Mouse (Mus musculus) liver, embryonic 16.5 days (tissue): ENCODE data around the gene Tnks1bp1. TPM values are rescaled to one million over a fixed set of nuclear protein-coding genes. Genes with fewer than 3 reads are reported as not detected.

ENCODE experiments used
- ATAC-seq: fragments of 200-750 bp; cut with Nextera tagmentation; 2 replicates; pipeline ENCODE4 v1.8.0; 2017; ENCODE audit warnings: low read depth, mild to moderate bottlenecking, moderate number of reproducible peaks, moderate library complexity
- H3K27ac ChIP-seq: fragments of 300-500 bp; sonication (generic); 2 replicates; pipeline ENCODE4 v1.5.1; 2014; ENCODE audit warnings: mild to moderate bottlenecking, low read length
- H3K27me3 ChIP-seq: fragments of 300-500 bp; sonication (generic); 2 replicates; pipeline ENCODE4 v1.6.1; 2014; ENCODE audit warnings: low read depth, low read length, mixed read lengths; ENCODE audit not compliant: control insufficient read depth, insufficient read depth
- H3K36me3 ChIP-seq: fragments of 300-500 bp; sonication (generic); 2 replicates; pipeline ENCODE4 v1.6.1; 2014; ENCODE audit warnings: mild to moderate bottlenecking; ENCODE audit not compliant: control insufficient read depth, insufficient read depth
- H3K4me1 ChIP-seq: fragments of 300-500 bp; sonication (generic); 2 replicates; pipeline ENCODE4 v1.6.1; 2014; ENCODE audit warnings: low read depth, low read length, mixed read lengths; ENCODE audit not compliant: control insufficient read depth
- H3K4me2 ChIP-seq: fragments of 300-500 bp; sonication (generic); 2 replicates; pipeline ENCODE4 v1.6.1; 2014; ENCODE audit warnings: low read depth, low read length, mixed read lengths
- H3K4me3 ChIP-seq: fragments of 300-500 bp; sonication (generic); 2 replicates; pipeline ENCODE4 v1.5.1; 2014; ENCODE audit warnings: low read depth, mild to moderate bottlenecking, low read length
- H3K9ac ChIP-seq: fragments of 300-500 bp; sonication (generic); 2 replicates; pipeline ENCODE4 v1.6.1; 2014; ENCODE audit warnings: low read depth, low read length
- H3K9me3 ChIP-seq: fragments of 300-500 bp; sonication (generic); replicated peaks from 2 replicates; pipeline ENCODE4 v1.6.1; 2016; ENCODE audit warnings: low read length; ENCODE audit not compliant: control insufficient read depth
- WGBS: fragments of 180-500 bp; shearing (Covaris S2); extraction: QIAGEN DNeasy Blood & Tissue Kit; methylation state at CpG from one replicate; pipeline ENCODE4 v1.1.7; 2014; ENCODE audit not compliant: insufficient replicate concordance; 5-methylcytosine and 5-hydroxymethylcytosine counted together
- polyA plus RNA-seq: library from polyadenylated mRNA; unstranded; fragments of >200 nt; fragmentation: Nextera tagmentation; extraction: Ambion mirVana; gene quantifications from 2 replicates; pipeline ENCODE4 v1.2.1, GENCODE M21; 2015

Tnks1bp1 gene
- polyA plus RNA-seq, 1 experiment from 2014 or later: 6.4 TPM

DNA sequence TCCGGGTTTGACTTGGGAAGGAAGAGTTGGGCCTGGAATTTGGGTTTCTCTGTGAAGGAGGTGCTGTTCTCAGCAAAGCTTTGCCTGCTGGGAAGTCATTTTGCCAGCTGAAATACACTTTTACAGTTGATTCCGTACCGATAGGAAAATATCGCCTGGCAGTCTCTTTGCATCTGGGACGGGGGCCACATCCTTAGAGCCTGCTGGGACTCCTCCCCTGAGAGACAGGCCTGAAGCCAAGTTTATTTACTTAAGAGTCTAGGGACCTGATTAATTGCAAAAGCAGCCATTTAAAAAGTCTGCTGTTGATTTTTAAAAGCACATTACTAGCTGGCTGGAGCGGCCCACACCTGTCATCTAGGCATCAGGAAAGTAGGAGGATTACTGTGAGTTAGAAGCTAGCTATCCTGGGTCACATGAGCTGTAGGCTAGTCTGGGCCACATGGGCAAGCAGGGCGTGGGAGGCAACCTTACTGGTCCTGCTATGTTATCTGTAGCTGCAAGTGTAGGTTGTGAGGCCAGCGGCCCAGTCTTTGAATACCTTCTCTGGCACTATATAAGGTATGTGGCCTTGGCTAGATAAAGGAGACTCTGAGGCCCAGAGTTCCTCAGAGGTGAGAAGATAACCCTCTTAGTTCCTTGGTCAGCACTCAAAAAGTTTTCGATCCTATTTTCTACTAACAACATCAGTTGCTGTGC, 35.8 kb upstream of the Tnks1bp1 start:
- Histone ChIP-seq H3K9me3 (no peaks in the 10 kb centered on the region), H3K4me1 (peaks cover 52% of the 10 kb centered on the region), H3K4me2 (peak overlapping the region; percentile 69), H3K4me3 (peak overlapping the region; percentile 49), H3K27me3 (no peaks in the 10 kb centered on the region), H3K27ac (peak overlapping the region; percentile 96), H3K36me3 (no peaks in the 10 kb centered on the region), H3K9ac (peak overlapping the region; percentile 65)
- ATAC-seq: peak; percentile 99
- WGBS: 34% methylated on average over 9 of the region's 9 CpGs

- Histone ChIP-seq H3K9ac (peak overlapping the region; percentile 65), H3K36me3 (no peaks in the 10 kb centered on the region), H3K27me3 (no peaks in the 10 kb centered on the region), H3K9me3 (no peaks in the 10 kb centered on the region), H3K27ac (peak overlapping the region; percentile 96), H3K4me2 (peak overlapping the region; percentile 69), H3K4me1 (peaks cover 52% of the 10 kb centered on the region), H3K4me3 (peak overlapping the region; percentile 49)
- peak; percentile 65 for ATAC-seq
- 24% methylated on average over 14 of the region's 14 CpGs for WGBS
Measured at GRCm38 (mm10) chr2:85012679-85013078, 35.1 kb upstream of the Tnks1bp1 start.

DNA sequence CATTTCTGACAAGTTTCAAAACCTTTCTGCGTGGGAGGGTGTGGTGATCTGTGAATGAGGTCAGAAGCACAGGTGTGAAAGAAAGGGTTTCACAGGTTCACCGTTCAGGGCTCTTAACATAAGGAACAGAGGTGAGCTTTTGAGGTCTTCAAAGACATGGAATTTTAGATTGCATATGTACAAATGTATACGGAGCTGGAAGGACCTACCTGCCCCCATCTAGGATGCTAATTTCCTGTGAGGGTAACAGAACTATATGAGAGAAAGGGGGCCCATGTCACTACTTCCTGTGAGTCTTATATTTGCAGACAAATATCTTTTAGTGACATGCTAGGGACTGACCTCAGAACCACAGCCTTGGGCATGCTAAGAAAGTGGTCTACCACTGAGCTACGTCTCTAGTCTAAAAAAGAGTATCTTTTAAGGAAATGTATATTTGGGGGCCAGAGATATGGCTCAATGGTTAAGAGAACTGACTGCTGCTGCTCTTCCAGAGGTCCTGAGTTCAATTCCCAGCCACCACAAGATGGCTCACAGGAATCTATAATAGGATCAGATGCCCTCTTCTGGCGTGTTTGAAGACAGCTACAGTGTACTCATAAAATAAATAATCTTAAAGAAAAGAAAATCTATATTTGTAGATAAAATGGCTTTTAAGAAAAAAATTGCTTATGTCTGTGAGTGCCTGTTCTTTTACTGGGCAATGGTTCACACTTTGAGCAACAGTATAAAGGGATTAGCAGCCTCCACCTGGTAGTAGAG, 33.8 kb upstream of the Tnks1bp1 start:
- Histone ChIP-seq H3K9me3 (no peaks in the 10 kb centered on the region), H3K4me2 (peak overlapping the region; percentile 69), H3K4me1 (peaks cover 52% of the 10 kb centered on the region), H3K27me3 (no peaks in the 10 kb centered on the region), H3K36me3 (no peaks in the 10 kb centered on the region), H3K9ac (no peak overlapping the region), H3K4me3 (no peak overlapping the region), H3K27ac (peak overlapping the region; percentile 21; the same call in 1 of the 2 replicates)
- ATAC-seq: no peak
- 58% methylated on average over 5 of the region's 5 CpGs for WGBS

DNA sequence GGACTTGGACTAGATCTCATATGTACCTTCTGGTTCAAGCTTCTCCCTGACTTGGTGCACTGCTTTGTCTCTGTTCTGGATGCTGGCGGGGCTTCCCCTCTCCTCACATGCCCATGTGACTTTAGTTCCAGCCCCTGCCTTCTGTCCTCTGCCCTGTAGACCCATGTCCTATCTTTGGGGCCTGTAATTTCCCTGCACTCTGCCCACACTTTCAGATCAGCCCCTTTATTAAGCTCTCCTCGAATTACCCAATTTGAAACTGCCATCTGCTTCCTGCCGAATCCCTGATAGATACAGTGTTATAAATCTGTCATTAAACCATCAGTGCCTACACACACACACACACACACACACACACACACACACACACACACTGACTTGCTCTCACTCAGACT, 33.2 kb upstream of the Tnks1bp1 start:
- peaks cover 47% of the 10 kb centered on the region for H3K4me1 ChIP-seq
- ATAC-seq: no peak
- no peak overlapping the region for H3K4me3 ChIP-seq
- H3K9me3 ChIP-seq: no peaks in the 10 kb centered on the region
- 52% methylated on average over 3 of the region's 3 CpGs for WGBS
- no peaks in the 10 kb centered on the region for H3K36me3 ChIP-seq
- no peak overlapping the region for H3K4me2 ChIP-seq
- no peak overlapping the region for H3K9ac ChIP-seq
- H3K27ac ChIP-seq: no peak overlapping the region
- H3K27me3 ChIP-seq: no peaks in the 10 kb centered on the region

GRCm38 (mm10) chr2:85022043-85022442, 25.8 kb upstream of the Tnks1bp1 start:
- no peak for ATAC-seq
- WGBS: 31% methylated on average over 4 of the region's 4 CpGs
- H3K4me3 ChIP-seq: no peak overlapping the region
- no peak overlapping the region for H3K4me2 ChIP-seq
- H3K9me3 ChIP-seq: no peaks in the 10 kb centered on the region
- no peak overlapping the region for H3K9ac ChIP-seq
- H3K4me1 ChIP-seq: no peaks in the 10 kb centered on the region
- no peaks in the 10 kb centered on the region for H3K27me3 ChIP-seq
- H3K36me3 ChIP-seq: no peaks in the 10 kb centered on the region
- H3K27ac ChIP-seq: no peak overlapping the region

DNA sequence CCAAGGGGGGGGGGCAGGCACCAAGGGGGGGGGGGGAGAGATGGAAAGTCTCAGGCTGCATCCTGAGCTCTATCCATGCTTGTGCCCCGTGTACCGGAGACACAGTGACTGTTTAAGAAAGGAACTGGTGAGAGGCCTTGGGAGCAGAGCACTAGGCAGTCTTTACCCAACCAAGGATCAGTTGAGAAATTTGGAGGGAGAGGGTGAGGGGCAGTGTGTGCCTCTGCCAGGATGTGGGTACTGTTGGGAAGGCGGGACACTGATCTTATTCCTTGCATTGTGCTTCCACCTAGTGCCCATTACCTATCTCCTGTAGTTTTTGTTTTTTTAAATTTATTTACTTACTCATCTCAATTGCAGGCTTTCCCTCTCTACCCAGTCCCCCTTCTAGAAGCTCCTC, 21.6 kb upstream of the Tnks1bp1 start:
- ATAC-seq: no peak
- no peak overlapping the region for H3K4me2 ChIP-seq
- no peaks in the 10 kb centered on the region for H3K4me1 ChIP-seq
- no peak overlapping the region for H3K27ac ChIP-seq
- H3K9me3 ChIP-seq: no peaks in the 10 kb centered on the region
- WGBS: 64% methylated on average over 3 of the region's 3 CpGs
- H3K4me3 ChIP-seq: no peak overlapping the region
- no peak overlapping the region for H3K9ac ChIP-seq
- H3K36me3 ChIP-seq: no peaks in the 10 kb centered on the region
- H3K27me3 ChIP-seq: no peaks in the 10 kb centered on the region; the same call in none of the 2 replicates

- H3K27me3 ChIP-seq: no peaks in the 10 kb centered on the region; the same call in none of the 2 replicates
- WGBS: 24% methylated on average over 5 of the region's 5 CpGs
- no peak overlapping the region for H3K27ac ChIP-seq
- H3K9ac ChIP-seq: no peak overlapping the region
- H3K4me1 ChIP-seq: no peaks in the 10 kb centered on the region
- ATAC-seq: peak; percentile 22; the same call in 1 of the 2 replicates
- H3K9me3 ChIP-seq: no peaks in the 10 kb centered on the region
- H3K4me3 ChIP-seq: no peak overlapping the region
- H3K36me3 ChIP-seq: no peaks in the 10 kb centered on the region
- H3K4me2 ChIP-seq: no peak overlapping the region
Measured at GRCm38 (mm10) chr2:85027281-85027680, 20.5 kb upstream of the Tnks1bp1 start.

- Histone ChIP-seq H3K9ac (no peak overlapping the region), H3K36me3 (no peaks in the 10 kb centered on the region), H3K27me3 (peaks cover 14% of the 10 kb centered on the region), H3K4me2 (no peak overlapping the region), H3K9me3 (no peaks in the 10 kb centered on the region), H3K4me3 (no peak overlapping the region), H3K4me1 (no peaks in the 10 kb centered on the region), H3K27ac (no peak overlapping the region)
- ATAC-seq: no peak
- 43% methylated on average over 6 of the region's 6 CpGs for WGBS
Measured at GRCm38 (mm10) chr2:85029897-85030296, 17.9 kb upstream of the Tnks1bp1 start.

DNA sequence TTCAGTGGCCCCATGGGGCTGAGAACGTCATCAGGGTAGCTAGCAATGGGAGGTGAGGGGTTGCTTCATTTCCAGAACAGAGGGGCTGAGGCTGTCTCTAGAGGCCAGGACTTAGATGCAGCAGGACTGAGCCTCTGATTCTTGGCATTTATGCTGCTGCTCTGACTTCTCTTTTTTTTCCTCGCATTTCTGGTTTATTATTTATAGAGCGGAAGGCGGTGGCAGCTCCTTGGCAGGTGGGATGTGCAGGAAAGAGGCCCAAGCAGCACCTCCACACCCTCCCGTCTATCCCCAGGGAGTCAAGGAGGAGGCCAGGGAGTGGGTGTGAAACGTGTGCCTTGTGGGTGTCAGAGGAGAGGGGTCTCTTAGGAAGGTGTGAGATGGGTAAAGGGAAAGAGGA, 16.8 kb upstream of the Tnks1bp1 start:
- Histone ChIP-seq H3K4me2 (no peak overlapping the region), H3K9ac (no peak overlapping the region), H3K4me1 (peaks cover under 1% of the 10 kb centered on the region; the same call in 1 of the 2 replicates), H3K27ac (no peak overlapping the region), H3K9me3 (no peaks in the 10 kb centered on the region), H3K4me3 (no peak overlapping the region), H3K36me3 (no peaks in the 10 kb centered on the region), H3K27me3 (peaks cover 17% of the 10 kb centered on the region)
- ATAC-seq: no peak
- WGBS: 41% methylated on average over 6 of the region's 6 CpGs
